Mouse (Mus musculus) heart, adult 2 months (tissue): ENCODE data around the gene Hadh. TPM values are rescaled to one million over a fixed set of nuclear protein-coding genes. Genes with fewer than 3 reads are reported as not detected.

Experiments
- DNase-seq, 2 experiments: peaks; one replicate each; pipeline ENCODE4 v3.0.0; 2021
- H3K27ac ChIP-seq: fragments of 200-600 bp; 2 replicates; pipeline ENCODE4 v1.8.1; 2022
- H3K27me3 ChIP-seq: fragments of 200-500 bp; 2 replicates; pipeline ENCODE4 v1.6.1; 2012; ENCODE audit warnings: mild to moderate bottlenecking, low read length, inconsistent platforms, mixed read lengths; ENCODE audit not compliant: control insufficient read depth, insufficient read depth
- H3K36me3 ChIP-seq: fragments of 200-500 bp; 2 replicates; pipeline ENCODE4 v1.6.1; 2012; ENCODE audit warnings: low read length, inconsistent platforms; ENCODE audit not compliant: control insufficient read depth, insufficient read depth
- H3K4me1 ChIP-seq: fragments of 200-500 bp; 2 replicates; pipeline ENCODE4 v1.6.1; 2011; ENCODE audit warnings: low read length; ENCODE audit not compliant: control insufficient read depth, insufficient read depth
- H3K4me3 ChIP-seq: fragments of 200-600 bp; 2 replicates; pipeline ENCODE4 v1.8.1; 2022
- H3K79me2 ChIP-seq: fragments of 200-500 bp; replicated peaks from 2 replicates; pipeline ENCODE4 v1.6.1; 2012; ENCODE audit warnings: mild to moderate bottlenecking, inconsistent platforms, low read length, moderate library complexity, mixed read lengths; ENCODE audit not compliant: control insufficient read depth, insufficient read depth
- H3K9ac ChIP-seq: fragments of 200-500 bp; 2 replicates; pipeline ENCODE4 v1.6.1; 2012; ENCODE audit warnings: low read depth, mild to moderate bottlenecking, control low read depth, inconsistent platforms, low read length, mixed read lengths
- CTCF ChIP-seq: fragments of 200-600 bp; IDR thresholded peaks from 2 replicates; pipeline ENCODE4 v1.8.1; 2022; ENCODE audit warnings: antibody characterized with exemption, mild to moderate bottlenecking, moderate library complexity
- EP300 ChIP-seq: fragments of 200-500 bp; IDR thresholded peaks from 2 replicates; pipeline ENCODE4 v1.6.1; 2011; ENCODE audit warnings: low read depth, low read length, control low read depth; ENCODE audit not compliant: insufficient read depth
- POLR2A ChIP-seq: fragments of 200-500 bp; IDR thresholded peaks from 2 replicates; pipeline ENCODE4 v1.6.1; 2011; ENCODE audit warnings: mild to moderate bottlenecking, low read depth, low read length, control low read depth; ENCODE audit not compliant: insufficient read depth
- WGBS: fragments of 180-500 bp; shearing (Covaris S2); methylation state at CpG from one replicate; pipeline ENCODE4 v1.1.7; 2018; 5-methylcytosine and 5-hydroxymethylcytosine counted together
- intact Hi-C: fragments of 180-260 bp; cut with DNase I; formaldehyde crosslinking; loops from one replicate; pipeline ENCODE4 v1.15.1; 2025
- polyA plus RNA-seq: library from polyadenylated mRNA; depleted of rRNA; stranded (reverse); fragments of >200 nt; gene quantifications from 2 replicates; pipeline ENCODE4 v1.2.3, GENCODE M21; 2012
- total RNA-seq, 2 experiments: library from RNA; stranded (reverse); gene quantifications; 2 replicates each; pipeline ENCODE4 v1.2.3; 2021

Hadh gene
- total and polyA plus RNA-seq, 3 experiments, result 619 to 774 (median 648) TPM

DNA sequence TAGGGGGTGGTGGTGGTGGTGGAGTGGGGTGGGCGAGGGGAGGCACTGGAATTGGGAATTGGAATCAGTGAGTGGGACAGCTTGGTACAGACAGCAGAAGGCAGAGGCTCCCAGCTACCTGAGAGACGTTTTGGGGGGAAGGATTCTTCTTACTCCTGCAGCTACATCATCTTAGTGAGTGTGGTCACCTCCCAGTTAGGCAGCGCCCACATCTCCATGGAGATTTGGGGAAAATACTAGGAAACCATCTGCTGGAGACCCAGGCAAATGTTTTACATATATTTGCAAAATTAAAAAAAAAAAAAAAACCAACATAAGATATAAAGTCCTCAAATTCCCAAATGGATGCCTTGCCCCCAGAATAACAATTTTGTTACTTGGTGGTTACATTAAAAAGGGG is 72.9 kb downstream of the Hadh start:
- intact Hi-C loops, result no loop called here
- Histone ChIP-seq H3K79me2 (no peaks in the 10 kb centered on the region), H3K4me3 (no peak overlapping the region), H3K27ac (no peak overlapping the region), H3K4me1 (no peaks in the 10 kb centered on the region), H3K27me3 (no peaks in the 10 kb centered on the region), H3K36me3 (no peaks in the 10 kb centered on the region), H3K9ac (no peak overlapping the region)
- 80% methylated on average over 3 of the region's 3 CpGs for WGBS
- DNase-seq, result no peak
- TF ChIP-seq CTCF (no peak), EP300 (no peak), POLR2A (no peak)

DNA sequence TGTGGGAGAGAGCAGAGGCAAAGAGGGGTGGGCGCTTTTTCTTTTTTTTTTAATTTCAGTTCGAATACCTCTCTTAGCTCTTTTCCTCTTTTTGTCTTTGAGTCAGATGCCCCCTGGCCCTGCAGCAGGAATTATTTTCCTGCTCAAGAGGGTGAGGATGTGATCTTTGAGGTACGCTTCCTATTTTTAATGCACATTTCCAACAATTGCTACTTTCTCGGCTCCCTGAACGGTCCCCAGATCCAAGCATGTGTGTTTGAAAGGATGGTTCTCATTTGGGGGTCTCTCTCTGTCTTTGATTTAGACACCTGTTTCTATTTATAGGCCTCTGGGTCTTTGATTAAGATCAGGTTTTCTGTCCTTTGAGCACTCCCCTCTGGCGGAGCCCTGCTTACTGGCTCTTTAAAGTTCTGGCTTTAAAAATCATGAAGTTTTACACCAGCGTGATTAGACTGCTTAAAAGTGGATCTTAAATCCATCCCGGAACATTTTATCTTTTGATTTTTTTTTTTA is 75.3 kb downstream of the Hadh start:
- Histone ChIP-seq H3K27me3 (no peaks in the 10 kb centered on the region), H3K4me1 (no peaks in the 10 kb centered on the region), H3K4me3 (no peak overlapping the region), H3K9ac (no peak overlapping the region), H3K36me3 (no peaks in the 10 kb centered on the region), H3K27ac (no peak overlapping the region), H3K79me2 (no peaks in the 10 kb centered on the region)
- TF ChIP-seq EP300 (no peak), CTCF (no peak)
- 80% methylated on average over 8 of the region's 8 CpGs for WGBS
- intact Hi-C loops, result no loop called here
- no peak for DNase-seq

DNA sequence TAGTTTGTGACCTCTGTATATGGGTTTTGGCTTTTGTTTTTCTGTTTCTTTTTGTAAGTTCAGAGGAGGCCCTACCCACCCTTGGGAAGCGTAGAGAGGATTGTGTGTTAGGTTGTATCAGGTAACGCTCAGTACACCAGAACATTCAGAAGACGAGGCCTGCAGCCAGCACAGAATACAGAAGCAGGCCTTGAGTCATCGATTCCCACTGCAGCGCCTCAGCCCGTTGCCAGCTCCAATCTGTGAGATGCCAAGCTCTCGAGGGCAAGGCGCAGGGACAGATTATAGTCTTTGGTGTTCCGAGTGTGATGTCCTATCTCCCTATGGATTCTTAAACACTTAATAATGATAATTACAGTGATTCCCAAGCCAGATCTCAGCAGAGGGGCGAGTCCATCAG is 75.9 kb downstream of the Hadh start:
- no peaks in the 10 kb centered on the region for H3K27me3 ChIP-seq
- WGBS, result 68% methylated on average over 10 of the region's 10 CpGs
- no peak overlapping the region for H3K9ac ChIP-seq
- TF ChIP-seq EP300, result no peak
- no peak for TF ChIP-seq POLR2A
- TF ChIP-seq CTCF, result no peak
- intact Hi-C loops, result no loop called here
- no peaks in the 10 kb centered on the region for H3K79me2 ChIP-seq
- no peaks in the 10 kb centered on the region for H3K36me3 ChIP-seq
- H3K4me3 ChIP-seq, result no peak overlapping the region
- DNase-seq, result no peak
- H3K27ac ChIP-seq, result no peak overlapping the region
- no peaks in the 10 kb centered on the region for H3K4me1 ChIP-seq

DNA sequence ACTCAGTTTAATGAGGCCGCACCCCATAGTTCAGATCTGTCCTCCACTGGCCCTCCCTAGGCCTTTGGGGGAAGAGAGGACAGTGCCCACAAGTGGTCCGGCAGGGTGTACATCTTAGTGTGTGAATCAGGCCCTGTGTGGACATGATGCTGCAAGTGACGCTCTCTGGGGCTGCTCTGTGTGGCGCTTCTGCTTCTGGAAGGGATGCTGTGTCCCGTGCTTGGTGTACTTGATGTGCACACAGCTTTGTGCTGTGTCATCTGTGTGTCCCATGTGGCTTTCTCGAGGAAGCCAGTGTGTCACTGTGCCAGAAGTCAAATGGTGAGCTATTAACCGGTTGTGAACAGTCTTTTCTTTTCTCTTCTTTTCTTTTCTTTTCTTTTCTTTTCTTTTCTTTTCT is 80.4 kb downstream of the Hadh start:
- DNase-seq, result no peak
- no peaks in the 10 kb centered on the region for H3K4me1 ChIP-seq
- H3K27ac ChIP-seq, result no peak overlapping the region
- H3K27me3 ChIP-seq, result no peaks in the 10 kb centered on the region
- H3K9ac ChIP-seq, result no peak overlapping the region
- intact Hi-C loops, result no loop called here
- no peak overlapping the region for H3K4me3 ChIP-seq
- TF ChIP-seq CTCF, result no peak
- no peak for TF ChIP-seq EP300
- TF ChIP-seq POLR2A, result no peak
- H3K79me2 ChIP-seq, result no peaks in the 10 kb centered on the region
- no peaks in the 10 kb centered on the region for H3K36me3 ChIP-seq
- WGBS, result 80% methylated on average over 7 of the region's 7 CpGs

DNA sequence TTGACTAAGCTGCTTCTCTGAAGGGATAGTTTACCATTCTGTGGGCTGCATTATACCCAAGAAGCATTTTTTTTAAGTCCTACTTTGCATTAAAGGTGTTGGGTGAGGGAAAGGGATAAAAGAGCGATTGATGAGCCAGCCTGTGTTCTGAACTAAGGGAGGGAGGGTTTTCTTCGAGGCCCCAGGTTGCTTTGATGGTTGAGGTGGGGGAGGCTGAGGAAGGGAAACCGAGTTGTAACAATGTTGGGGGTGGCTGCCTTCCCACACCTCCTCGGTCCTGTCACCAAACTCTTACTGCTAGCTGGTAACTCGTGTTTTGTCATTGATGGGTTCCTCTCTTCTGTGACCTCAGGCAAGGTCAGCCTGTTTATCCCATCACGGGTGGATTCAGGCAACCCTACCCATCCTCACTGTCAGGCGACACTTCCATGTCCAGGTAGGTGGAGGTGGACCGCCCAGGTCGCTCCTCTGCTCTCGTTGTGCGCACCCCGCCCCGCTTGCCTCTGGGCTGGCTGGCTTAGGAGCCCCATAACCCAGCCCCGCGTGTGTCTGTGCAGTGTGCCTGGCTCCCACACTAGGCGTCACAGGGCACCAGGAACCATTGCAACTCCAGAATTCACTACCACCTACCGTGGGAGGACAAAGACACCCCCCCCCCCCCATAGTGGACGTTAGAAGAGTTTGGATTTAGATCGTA is 81.1 kb downstream of the Hadh start:
- Histone ChIP-seq H3K27me3 (no peaks in the 10 kb centered on the region), H3K36me3 (no peaks in the 10 kb centered on the region), H3K4me1 (no peaks in the 10 kb centered on the region), H3K9ac (no peak overlapping the region), H3K27ac (no peak overlapping the region), H3K4me3 (no peak overlapping the region), H3K79me2 (no peaks in the 10 kb centered on the region)
- no peak for TF ChIP-seq EP300
- TF ChIP-seq POLR2A, result no peak
- no peak for TF ChIP-seq CTCF
- no peak for DNase-seq
- WGBS, result 86% methylated on average over 19 of the region's 19 CpGs
- intact Hi-C loops, result no loop called here

DNA sequence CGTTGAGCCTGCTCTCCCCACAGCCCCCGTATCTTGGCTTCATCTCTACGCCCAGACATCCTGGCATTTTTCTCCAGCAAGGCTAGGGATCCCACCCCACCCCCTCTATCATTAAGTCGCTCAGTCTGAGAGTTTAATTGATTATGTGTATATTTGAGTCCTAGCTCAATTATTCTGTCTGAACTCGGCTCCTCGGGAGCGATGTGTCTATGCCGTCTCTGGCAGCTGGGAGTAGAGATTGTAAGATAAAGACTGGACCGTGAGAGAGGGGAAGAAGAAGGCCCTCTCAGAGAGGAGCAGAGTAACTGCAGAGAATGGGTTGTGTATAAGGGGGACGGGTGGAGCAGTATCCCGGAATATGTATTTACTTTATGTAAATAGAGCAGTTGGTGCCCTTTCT is 81.7 kb downstream of the Hadh start:
- WGBS, result 54% methylated on average over 11 of the region's 11 CpGs
- intact Hi-C loops, result no loop called here
- H3K79me2 ChIP-seq, result no peaks in the 10 kb centered on the region
- no peak overlapping the region for H3K27ac ChIP-seq
- no peak overlapping the region for H3K9ac ChIP-seq
- DNase-seq, result no peak
- H3K36me3 ChIP-seq, result no peaks in the 10 kb centered on the region
- TF ChIP-seq CTCF, result no peak
- no peak for TF ChIP-seq POLR2A
- no peak for TF ChIP-seq EP300
- H3K4me3 ChIP-seq, result no peak overlapping the region
- H3K27me3 ChIP-seq, result no peaks in the 10 kb centered on the region
- no peaks in the 10 kb centered on the region for H3K4me1 ChIP-seq
